Mouse (Mus musculus) liver, adult 10 weeks (tissue): ENCODE measurements around the gene Por. TPM values are rescaled to one million over a fixed set of nuclear protein-coding genes. Genes with fewer than 3 reads are reported as not detected.

Source experiments
- polyA plus RNA-seq: library from polyadenylated mRNA; stranded (reverse); fragments of 350-450 nt; fragmentation: Illumina TruSeq; extraction: RNeasy Lipid Tissue Mini Kit (QIAGEN cat#74804); gene quantifications from one replicate; pipeline ENCODE4 v1.2.3, GENCODE M21; 2014; ENCODE audit warnings: low read depth, low replicate concordance

The Por gene
- polyA plus RNA-seq: 72.4 TPM

GRCm38 (mm10) chr5:135669741-135670275 is at the start of gene Por:
TSS of gene Por (plus strand) at chr5:135670033.

GRCm38 (mm10) chr5:135632117-135632796 is 37.6 kb upstream of the Por start, which contains the start of gene Rhbdd2:
TSS of gene Rhbdd2 (plus strand) at chr5:135632618.

GRCm38 (mm10) chr5:135743741-135744609 is 74.1 kb downstream of the Por start, which contains the start of gene Tmem120a:
TSS of gene Tmem120a (minus strand) at chr5:135744448.

GRCm38 (mm10) chr5:135777796-135778470 is 108.1 kb downstream of the Por start, which contains the start of gene Styxl1:
TSS of gene Styxl1 (minus strand) at chr5:135778385.

GRCm38 (mm10) chr5:135778471-135779445 is 108.9 kb downstream of the Por start, which contains the start of gene Mdh2:
TSS of gene Mdh2 (plus strand) at chr5:135778480.

Other genes starting within 250 kb of the Por start
- 2.4 TPM for gene Hip1, start 124.9 kb upstream of the Por start, polyA plus RNA-seq
- not detected for gene Ccl26, start 106.5 kb upstream of the Por start, polyA plus RNA-seq
- gene Ccl24, start 97.0 kb upstream of the Por start, polyA plus RNA-seq: 0.90 TPM
- gene Rhbdd2, start 37.4 kb upstream of the Por start, polyA plus RNA-seq: 5.1 TPM
- 12.1 TPM for gene Tmem120a, start 74.4 kb downstream of the Por start, polyA plus RNA-seq
- not detected for gene Styxl1, start 108.4 kb downstream of the Por start, polyA plus RNA-seq
- gene Mdh2, start 108.4 kb downstream of the Por start, polyA plus RNA-seq: 39.5 TPM
- gene Srrm3, start 136.9 kb downstream of the Por start, polyA plus RNA-seq: not detected
- 0.95 TPM for gene Hspb1, start 217.9 kb downstream of the Por start, polyA plus RNA-seq